Mouse (Mus musculus) E14TG2a.4 (cell line): Measurements from ENCODE around the gene Shank2.

Source experiments
- CTCF ChIP-seq: conservative IDR thresholded peaks from 2 replicates; pipeline ENCODE4 v1.5.1; 2014; ENCODE audit warnings: low read length
- NANOG ChIP-seq: IDR thresholded peaks from 2 replicates; pipeline ENCODE4 v1.6.1; 2014; ENCODE audit warnings: borderline replicate concordance, low read length, mixed read lengths

DNA sequence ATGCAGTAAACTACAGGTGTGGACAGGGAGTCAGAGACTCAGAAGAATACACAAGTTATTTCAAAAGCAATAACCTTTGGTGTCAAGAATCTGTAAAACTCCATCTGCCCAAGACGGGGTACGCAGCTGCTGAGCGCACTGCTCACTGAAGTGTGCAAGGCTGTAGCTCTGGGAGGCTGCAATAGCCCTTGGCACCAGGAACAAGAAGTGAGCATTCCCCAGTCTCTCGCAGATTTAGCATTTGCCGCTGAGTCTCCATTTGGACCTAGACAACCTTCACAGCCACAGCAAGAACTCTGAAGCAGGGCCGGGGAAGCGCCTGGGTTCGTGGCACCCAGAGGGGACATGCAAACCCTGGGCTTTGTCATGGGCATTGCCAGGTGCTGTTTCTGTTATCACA lies 371.3 kb downstream of the Shank2 start:
- TF ChIP-seq CTCF (no peak), NANOG (no peak)
